Mouse (Mus musculus) brain, embryonic 14.5 days (tissue): ENCODE data around the gene Cyp2w1.

ENCODE experiments used
- CTCF ChIP-seq: fragments of 200-500 bp; IDR thresholded peaks from 2 replicates; pipeline ENCODE4 v1.5.1; 2012; ENCODE audit warnings: inconsistent platforms, mild to moderate bottlenecking, moderate library complexity, borderline replicate concordance; ENCODE audit not compliant: insufficient read depth, insufficient read length; ENCODE audit errors: extremely low read depth
- POLR2A ChIP-seq: fragments of 200-500 bp; IDR thresholded peaks from 2 replicates; pipeline ENCODE4 v1.6.1; 2012; ENCODE audit warnings: mild to moderate bottlenecking, inconsistent platforms, borderline replicate concordance; ENCODE audit not compliant: poor library complexity, insufficient read depth, insufficient read length, severe bottlenecking; ENCODE audit errors: extremely low read depth

DNA sequence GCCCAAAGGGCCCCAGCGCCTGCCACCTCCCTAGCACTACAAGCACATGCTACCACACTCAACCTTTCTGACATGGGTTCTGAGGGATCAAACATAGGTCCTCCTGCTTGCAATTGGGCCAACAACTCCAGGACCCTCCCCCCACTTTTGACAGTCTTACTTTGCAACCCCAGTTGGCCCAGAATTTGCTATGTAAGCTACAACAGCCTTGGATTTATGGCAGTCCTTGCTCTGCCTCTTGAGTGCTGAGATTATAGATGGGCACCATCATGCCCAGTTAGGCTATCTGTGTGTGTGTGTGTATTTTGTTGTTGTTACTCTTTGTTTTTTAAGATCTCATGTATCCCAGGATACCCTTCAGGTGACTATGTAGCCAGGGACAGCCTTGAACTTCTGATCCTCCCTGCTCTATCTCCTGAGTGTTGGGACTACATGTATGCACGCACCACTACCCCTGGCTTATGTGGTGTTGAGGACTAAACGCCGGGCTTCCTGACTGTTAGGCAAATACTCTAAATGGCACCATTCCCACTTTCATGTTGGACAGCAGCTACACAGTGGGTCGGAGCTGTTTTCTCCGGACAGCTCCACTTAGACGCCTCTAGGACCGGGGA lies 27.5 kb downstream of the Cyp2w1 start:
- TF ChIP-seq CTCF (no peak), POLR2A (no peak)
